Mouse (Mus musculus): ENCODE results near the gene Stac2. TPM values are rescaled to one million over a fixed set of nuclear protein-coding genes. Genes with fewer than 3 reads are reported as not detected.

The Stac2 gene
- 10 to 100 TPM; 46.5 to 56.2 TPM for total RNA-seq (2021)

DNA sequence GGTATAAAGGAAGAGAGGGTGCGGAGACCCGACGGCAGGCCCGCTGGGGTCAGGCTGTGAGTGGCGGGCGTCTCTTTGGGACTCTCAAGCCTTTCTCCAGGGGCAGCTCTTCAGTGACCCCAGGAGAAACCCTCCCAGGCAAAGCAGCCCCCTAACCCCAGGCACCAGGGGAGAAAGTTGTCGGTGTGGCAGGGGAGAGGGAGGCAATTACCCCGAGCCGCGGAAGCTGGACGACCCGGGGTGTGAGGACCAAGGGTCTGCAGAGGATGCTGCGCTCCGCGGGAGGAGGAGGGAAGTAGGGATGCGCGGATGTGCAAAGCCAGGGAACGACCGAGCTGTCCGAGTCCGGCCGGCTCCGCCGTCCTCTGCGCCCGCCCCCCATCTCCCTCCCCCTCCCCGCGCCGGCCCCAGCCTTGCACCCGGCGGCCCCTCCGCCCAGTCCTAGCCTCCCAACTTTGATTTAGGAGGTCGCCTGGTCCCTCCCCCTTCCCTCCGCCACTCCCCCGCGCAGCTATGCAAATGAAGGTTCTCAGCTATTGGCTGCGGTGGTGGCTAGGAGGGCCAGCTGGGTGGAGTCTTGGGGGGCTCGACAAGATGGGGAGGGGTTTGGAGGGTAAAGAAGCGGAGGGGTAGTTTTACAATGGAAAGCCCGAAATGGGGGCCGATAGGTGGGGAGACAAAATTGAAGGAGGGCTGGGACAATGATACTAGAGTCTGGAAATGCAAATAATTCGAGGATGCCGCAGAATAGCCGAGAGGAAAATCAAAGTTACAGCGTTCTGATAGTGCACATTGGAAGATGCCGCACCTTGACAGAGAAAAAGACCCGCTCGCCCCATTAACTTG is at the start of gene Stac2:
TSS of gene Stac2 (minus strand) at position 474 of the 846 bp plus-strand sequence.
- peak; percentile 58 to 69 for DNase-seq

DNA sequence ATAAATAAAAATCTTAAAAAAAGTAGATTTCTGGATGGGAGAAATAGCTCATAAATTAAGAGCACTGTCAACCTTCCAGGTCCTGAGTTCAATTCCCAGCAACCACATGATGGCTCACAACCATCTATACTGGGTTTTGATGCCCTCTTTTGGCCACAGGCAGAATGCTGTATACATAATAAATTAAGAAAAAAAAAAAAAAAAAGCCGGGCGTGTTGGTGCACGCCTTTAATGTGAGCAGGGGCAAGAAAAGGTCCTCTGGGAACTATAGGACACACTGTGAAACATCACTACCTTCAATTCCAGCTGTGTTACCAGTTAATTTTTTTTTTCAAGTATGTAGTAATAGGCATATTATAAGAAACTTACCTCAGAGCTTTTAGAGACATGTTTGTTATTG is 48.1 kb upstream of the Stac2 start:
- no peak for DNase-seq

DNA sequence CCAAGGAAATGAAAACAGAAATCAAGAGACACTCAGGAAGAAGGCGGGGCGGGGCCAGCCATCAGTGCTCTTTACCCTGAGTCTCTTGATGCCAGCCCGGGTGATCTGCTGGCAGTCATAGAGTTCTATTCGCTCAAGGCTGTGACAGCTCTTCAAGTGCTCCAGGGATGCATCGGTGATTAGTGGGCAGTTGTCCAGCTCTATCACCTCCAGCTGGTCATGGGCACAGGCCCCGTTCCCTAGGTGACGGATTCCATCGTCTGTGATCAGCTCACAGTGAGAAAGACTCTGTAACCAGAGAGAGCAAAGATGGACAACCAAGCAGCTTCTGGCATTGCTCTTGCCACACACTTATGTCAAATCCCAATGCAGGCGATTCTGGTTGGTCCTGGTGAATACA is 37.3 kb upstream of the Stac2 start:
- no peak for DNase-seq

DNA sequence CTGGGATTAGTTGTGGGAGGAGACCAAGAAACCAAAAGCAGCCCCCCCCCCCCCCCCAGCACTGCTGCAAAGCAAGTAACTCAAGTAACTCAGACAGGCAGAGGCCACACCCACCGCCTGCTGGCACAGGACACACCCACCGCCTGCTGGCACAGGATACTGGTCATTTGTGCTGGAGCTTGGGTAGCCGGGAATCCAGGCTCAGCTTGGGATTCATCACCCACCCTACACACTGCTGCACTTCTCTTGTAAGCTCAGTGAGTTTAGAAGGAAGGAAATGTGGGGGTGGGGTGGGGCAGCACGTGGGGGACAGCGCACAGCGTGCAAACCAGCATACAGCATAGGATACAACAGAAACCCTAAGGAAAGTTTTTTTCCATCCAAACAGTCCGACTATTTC is 35.0 kb upstream of the Stac2 start:
- no peak for DNase-seq

DNA sequence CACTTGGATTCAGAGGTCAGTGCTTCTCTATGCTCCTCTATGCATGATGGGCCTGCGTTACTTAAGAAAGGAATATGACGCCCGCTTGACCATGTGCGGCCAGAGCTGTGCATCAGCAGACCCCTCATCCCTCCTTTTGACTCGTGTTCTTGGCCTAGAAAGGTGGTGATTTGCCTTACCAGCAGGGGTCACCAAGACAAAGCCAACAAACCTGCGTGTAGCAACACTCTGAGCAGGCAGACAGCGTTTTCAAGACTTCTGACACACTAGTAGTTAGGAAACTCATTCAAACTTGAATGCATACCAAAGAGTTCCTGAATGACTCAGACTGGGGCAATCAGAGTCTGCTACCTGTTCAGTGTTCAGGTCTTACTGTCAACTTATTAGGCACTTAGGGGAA is 33.3 kb upstream of the Stac2 start:
- no peak for DNase-seq

DNA sequence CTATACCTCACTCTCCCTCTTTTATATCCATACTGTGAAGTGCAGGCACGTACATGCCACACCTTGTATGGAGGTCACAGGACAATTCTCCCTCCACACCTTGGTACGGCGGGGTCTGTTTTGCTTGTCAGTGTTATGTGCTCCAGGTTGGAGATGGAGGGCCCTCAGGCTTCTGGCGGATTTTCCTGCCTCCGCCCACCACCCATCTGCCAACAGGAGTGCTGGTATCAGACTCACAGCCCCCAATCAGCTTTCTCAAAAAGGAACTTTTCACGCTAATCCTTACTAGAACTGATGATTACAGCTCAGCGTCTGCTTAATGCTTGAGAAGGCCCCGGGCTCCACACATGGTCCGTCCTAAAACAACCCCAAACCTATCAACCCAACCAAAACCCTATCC is 32.9 kb upstream of the Stac2 start:
- peak; percentile 32 to 46 for DNase-seq

DNA sequence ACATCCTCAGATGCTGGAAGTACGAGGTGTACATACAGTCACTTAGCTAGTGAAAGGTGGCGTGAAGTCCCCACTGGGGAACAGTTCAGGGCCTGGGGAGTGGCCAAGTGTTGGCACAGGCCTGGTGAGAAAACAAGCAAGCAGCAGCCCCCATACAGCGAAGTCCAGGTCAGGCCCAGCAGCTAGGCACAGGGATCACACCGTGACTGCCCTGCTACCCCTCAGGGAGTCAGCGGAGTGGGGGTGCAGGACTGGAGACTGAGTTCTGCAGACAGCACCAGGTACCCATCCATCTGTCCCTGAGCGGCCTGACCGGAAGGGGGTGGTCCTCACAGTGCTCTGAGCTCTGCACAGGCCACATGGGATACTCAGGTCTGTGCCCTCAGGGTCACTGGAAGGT is 29.5 kb upstream of the Stac2 start:
- no peak for DNase-seq

DNA sequence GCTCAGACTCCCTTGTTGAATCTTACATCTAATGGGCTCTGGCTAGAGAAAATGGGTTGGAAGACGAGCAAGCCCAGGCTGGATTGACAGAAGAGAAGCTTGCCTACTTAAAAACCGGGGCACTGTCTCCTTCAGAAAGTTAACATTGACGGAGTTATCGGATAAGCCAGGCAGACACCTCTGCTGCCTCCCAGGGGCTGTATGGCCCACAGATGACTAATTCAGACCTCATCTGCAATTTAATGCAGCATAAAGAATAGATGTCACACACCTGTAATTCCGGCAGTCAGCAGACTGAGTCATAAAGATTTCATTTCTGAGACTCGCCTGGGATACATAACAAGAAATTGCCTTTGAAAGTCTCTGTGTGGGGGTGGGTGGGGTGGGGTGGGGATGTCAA is 27.2 kb upstream of the Stac2 start:
- no peak for DNase-seq

DNA sequence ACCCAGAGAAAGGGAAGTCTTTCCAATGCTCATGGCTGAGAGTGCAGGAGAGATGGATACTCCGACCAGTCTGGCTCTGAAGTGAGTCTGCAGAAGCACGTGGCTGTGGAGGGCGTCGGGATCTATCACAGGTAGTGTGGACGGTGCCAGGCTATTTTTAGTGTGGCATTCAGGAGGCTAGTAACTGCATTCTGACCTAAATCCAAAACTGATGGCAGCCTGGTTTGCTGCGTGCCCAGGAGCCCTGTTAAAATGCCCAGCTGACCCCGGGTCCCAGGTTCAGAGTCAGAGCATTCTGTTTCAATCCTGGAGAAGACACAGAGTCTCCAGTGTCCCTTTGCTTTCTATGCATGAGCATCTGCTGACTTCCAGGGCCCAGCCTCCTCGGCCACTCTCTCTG is 23.8 kb upstream of the Stac2 start:
- no peak for DNase-seq

DNA sequence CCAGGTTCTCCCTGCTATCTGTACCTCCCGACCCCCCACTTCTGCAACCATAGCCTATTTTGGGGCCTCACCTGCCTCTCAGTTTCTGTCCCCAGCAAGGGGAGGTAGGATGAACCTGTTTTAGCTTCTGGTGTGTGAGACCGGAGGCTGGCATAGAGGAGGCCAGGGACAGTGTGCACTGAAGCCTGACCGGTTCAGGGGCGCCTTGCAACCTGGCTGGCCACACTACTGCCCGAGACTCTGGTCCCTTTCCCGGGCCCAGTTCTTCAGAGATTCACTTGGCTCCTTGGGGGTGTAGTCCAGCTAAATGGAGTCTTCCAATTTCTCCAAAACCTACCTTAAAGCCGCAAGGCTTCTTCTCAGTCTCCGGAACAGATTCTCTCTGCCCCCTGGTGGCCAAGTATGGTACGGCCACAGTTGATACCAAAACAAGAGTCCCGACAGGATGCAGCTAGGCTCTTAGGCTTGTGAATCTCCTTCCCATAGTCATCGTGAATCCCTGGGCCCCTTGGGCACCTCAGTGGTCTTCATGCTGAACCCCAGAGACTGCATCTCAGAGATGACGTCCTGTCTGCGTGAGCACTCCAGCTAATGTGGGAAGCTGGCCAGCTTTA is 22.0 kb upstream of the Stac2 start:
- peak; percentile 86 to 90 for DNase-seq

DNA sequence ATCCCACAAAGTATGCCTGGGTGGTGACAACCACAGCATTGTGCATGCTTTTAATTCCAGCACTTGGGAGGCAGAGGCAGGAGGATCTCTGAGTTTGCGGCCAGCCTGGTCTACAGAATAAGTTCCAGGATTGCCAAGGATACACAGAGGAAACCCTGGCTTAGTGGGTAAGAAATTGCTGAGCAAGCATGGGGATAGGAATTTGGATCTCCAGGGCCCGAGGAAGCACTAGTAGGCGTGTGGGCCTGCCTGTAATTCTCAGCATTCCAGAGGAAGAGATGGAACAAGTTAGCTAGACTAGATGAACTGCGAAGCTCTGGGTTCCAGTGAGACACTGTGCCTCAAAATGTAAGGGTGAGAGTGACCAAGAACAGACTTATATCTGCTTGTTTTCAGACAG is 20.2 kb upstream of the Stac2 start:
- DNase-seq = no peak

DNA sequence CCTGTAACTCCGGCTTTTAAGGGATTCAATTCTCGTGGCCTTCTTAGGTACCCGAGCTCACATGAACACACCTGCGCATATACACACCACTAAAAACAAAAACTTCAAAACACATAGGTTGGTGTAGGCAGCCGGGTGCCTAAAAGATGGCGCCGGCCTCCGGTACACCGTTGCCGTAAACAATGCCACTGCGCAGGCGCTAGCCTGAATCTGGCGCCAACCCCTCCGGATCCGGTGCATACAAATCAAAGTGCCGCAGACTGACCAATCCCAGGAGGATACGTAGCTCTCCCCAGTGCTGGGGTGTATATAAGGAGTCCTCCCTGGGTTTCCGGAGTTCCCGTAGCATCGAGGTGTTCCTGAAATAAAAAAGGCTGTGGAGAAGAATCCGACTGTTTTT is 14.0 kb upstream of the Stac2 start:
- DNase-seq = no peak

DNA sequence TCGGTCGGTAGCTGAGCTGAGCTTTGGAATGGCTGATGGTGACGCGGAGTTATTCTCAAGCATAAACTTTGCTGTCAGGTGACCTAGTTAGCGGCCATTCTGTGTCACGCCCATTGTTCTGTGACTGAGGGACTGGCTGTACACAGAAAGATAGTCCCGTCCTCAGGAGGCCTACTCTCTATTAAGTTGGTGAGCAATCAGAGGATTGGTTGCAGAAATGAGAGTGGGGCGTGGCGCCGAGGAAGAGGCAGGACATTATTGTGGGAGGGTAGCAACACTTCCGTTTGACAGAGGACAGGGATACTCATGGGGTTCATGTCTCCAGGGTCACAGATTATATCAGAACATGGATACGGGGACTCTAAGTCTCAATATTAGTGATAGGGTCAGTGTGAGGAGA is 12.9 kb upstream of the Stac2 start:
- DNase-seq = no peak

DNA sequence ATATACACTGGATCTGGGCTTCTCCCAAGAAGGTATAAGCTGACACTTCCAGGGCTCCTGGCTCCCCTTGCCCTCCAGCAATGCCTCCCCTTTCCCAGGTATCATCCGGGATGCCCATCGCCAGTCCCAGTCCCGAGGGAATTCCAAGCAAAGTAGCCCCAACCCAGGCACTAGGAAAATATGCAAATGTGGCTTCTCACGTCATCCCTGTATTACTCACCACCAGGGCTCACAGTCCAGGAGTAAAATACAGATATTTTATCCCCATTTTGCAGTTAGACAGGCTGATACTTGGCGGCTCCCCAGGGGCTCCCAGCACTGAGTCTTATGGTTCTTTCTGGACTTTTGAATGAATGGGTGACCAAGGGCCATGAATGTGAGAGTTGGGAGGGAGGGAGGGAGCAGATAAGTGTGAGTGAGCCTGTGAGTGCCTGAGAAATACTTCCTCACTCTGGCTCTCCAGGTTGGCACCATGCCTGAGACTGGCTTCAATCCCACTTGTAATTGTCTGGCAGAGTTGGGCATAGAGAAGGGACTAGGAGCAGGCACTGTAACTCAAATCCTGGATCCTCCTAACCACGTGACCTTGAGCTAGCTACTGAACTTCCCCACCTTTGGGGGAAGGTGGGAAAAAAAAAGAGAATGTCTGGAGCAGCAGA is 8.8 kb upstream of the Stac2 start:
- peak in 1 of 2 experiments; percentile 31 for DNase-seq

DNA sequence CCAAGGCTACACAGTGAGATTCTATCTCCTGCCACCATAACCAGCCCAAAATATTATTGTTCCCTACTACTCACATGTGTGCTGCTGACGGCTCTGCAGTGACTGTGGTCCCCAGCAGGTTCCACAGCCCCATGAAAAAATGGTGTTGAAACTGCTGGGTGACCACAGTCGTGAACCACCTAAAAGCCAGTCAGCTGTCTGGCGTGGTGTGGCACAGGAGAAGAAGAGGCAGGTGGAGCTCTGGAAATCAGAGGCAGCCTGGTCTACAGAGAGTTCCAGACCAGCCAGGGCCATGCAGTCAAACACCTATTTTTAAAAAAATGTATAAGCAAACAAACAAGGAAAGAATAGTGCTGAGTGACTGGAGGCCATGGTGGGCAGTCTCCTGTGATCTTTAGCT is 8.2 kb upstream of the Stac2 start:
- no peak for DNase-seq

DNA sequence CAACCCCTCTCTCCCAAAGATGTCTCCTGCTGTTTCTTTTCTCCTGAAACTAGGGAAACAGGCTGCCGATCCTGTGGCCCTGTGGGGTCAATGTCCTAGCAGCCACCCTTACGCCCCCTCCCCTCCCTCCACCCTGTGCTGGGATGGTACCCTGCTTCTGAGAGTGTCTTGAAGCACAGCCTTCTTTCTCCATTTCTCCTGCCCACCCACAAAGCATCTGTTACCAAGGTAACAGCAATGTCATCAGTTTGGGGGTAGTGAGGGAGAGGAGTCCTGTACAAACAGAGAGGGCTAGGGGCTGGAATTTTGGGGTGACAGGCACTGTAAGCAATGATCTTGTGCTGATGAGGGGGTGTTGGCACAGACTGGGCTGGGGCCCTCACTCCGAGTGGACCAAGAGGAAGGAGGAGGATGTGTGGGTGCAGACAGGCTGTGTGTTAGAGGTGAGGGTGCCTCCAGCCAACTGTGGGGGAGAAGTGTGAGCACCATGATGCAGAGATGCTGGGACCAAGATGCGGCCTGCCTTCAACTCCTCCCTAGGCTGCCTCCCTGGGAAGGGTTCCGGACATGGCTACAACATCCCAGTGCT is 6.9 kb upstream of the Stac2 start:
- peak in 1 of 2 experiments; percentile 38 for DNase-seq

DNA sequence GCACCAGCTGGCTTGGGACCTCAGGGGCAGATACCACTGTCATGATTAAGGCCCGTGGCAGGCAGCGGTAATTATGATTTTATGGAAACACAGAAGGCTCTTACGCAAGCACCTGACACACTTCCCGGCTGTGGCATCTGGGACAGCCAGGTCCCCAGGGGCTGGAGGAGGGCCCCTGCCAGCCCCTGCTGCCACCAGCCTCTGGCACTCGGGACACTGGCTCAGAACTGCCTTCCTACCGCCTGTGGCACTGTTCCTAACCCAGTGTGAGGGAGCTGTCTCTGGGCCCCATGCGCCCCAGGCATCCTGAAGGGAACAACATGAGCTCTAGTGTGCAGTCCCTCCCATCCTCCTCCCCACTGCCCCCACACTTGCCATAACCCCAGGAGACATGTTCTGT is 6.4 kb upstream of the Stac2 start:
- peak in 1 of 2 experiments; percentile 30 for DNase-seq

DNA sequence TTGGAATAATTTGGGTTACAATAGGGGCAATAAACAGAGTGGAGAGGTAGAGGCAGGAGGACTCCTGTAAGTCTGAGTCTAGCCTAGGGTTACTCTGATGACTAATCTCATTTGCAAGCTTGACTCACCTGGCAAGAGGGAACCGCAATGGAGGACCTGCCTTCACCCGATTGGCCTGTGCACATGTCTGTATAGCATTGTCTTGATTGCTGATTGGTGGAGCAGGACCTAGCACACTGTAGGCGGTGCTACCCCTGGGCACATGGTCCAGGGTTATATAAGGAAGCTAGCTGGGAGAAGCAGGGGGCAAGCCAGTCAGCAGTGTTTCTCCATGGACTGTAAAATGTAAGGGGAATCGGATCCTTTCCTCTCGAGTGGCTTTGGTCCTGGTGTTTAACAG is 4.7 kb upstream of the Stac2 start:
- DNase-seq = no peak

DNA sequence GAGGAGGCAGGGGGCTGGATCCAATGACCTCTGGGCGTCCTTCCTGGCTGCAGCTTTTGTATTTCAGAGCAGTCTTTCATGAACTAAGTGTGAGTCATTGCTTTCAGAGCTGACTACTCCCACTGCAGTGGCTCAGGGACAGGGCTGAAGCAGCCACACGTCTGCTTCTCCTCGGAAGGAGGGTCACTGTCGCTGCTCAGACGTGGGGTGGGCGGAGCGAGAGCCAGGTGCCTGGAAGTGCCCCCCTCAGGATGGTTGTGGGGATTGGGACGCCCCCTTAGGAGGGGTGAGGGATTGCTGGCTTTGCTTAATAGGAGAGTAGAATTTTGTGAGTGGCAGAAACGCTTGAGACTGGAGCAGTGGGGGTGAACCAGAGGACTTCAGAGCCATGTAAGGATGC is 4.2 kb upstream of the Stac2 start:
- no peak for DNase-seq

DNA sequence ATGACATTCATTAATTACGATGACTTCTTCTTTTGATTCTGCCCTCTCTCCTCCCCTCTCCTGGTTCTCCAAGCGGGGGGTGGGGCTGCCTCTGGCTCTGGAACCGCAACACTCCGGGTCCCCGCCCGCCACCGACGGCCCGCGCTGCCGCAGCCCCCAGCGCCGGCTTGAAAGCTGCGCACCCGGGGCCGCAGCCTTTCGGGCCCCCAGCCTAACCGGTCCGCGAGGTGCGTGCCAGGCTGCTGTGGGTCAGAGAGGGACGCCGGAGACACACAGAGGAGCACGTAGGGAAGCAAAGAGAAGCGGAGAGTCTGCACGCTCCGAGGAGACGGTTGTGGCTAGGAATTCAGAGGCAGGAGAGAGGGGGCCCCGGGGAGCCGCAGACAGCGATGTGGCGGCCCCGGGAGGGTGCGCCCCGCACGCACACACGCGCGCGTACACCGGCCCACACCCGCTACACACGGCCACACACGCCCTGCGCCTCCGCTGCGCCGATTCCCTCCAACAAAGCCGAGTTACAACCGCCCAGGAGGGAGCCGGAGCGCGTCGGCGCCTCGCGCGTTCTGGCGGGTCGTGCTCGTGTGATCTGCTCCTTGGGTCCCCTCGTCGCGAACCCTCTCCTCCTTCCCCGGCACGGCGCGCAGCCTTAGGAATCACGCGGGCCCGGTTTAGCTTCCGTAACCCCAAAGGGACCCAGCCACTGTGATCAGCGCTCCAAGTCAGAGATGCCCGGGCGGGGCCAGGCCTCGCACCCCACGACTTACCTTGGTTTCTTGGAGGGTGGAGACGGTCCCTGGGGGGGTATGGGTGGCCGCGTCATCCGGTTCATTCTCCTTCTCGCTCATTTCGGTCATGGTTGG is 903 bp downstream of the Stac2 start:
- DNase-seq = peak in 1 of 2 experiments; percentile 17

DNA sequence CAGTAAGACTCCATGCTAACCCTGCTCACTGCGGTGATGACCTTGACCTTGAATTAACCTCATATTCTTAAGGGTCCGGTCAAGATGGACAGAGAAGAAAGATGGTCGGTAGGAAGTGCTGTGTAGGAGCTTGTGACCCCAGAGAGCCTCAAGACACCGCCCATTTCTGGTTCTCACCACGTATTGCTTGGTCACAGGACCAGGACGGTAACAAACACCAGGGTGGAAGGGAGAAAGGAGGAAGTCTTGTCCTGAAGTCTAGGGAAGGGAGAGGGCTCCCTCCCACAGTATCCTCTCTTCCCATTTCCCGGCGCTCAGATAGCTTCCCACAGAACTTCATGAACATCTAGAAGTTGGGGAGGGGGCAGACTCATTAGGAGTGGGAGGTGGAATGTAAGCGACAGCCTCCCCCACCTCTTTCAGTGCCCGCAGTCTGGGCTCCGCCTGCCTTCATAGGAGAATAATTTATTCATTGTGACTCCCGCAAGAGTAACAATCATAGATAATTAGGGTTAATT is 1.6 kb downstream of the Stac2 start:
- DNase-seq = no peak

DNA sequence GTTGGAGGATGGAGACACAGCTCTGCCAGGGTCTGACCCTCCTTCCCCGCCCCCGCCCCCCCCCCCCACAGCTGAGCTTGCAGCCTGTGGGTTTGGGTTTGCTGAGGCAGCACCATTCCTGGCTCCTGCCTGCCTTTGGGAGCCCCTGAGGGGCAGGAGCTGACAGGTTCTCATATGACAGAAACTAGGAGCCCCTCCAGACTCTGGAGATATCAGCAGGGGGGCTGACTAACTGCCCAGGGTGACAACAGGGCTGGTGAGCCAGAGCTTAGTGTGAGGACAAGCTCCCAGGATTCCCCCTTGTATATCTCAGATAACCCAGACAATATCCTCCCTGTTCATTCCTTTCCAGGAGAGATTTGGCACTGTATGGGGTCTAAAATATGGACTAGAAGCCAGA is 2.3 kb downstream of the Stac2 start:
- no peak for DNase-seq

Data from layer of hippocampus, postnatal 36 days (tissue).